Mouse (Mus musculus) hindbrain, embryonic 15.5 days (tissue): Measurements from ENCODE around the gene Usp37. TPM values are rescaled to one million over a fixed set of nuclear protein-coding genes. Genes with fewer than 3 reads are reported as not detected.
A peak's percentile ranks its signal among the peaks of the same experiment; 100 is the strongest.
"Not testable (repeated sequence)": the region's sequence is repeated elsewhere in the genome, so short reads cannot be mapped to it uniquely, and the experiment has no call there.

Experiments
- ATAC-seq: fragments of 200-750 bp; cut with Nextera tagmentation; 2 replicates; pipeline ENCODE4 v1.8.0; 2017; ENCODE audit warnings: low read depth, moderate number of reproducible peaks, moderate TSS enrichment; ENCODE audit not compliant: low FRiP score
- H3K27ac ChIP-seq: fragments of 300-500 bp; sonication (generic); replicated peaks from 2 replicates; pipeline ENCODE4 v1.5.1; 2015; ENCODE audit warnings: mild to moderate bottlenecking, inconsistent platforms
- H3K27me3 ChIP-seq: fragments of 300-500 bp; sonication (generic); 2 replicates; pipeline ENCODE4 v1.6.1; 2015; ENCODE audit warnings: control low read depth, inconsistent platforms
- H3K36me3 ChIP-seq: fragments of 300-500 bp; sonication (generic); 2 replicates; pipeline ENCODE4 v1.6.1; 2015; ENCODE audit warnings: control low read depth, inconsistent platforms
- H3K4me1 ChIP-seq: fragments of 300-500 bp; sonication (generic); replicated peaks from 2 replicates; pipeline ENCODE4 v1.6.1; 2015; ENCODE audit warnings: control low read depth, inconsistent platforms
- H3K4me2 ChIP-seq: fragments of 300-500 bp; sonication (generic); 2 replicates; pipeline ENCODE4 v1.6.1; 2015; ENCODE audit warnings: moderate library complexity, mild to moderate bottlenecking, inconsistent platforms
- H3K4me3 ChIP-seq: fragments of 300-500 bp; sonication (generic); 2 replicates; pipeline ENCODE4 v1.5.1; 2015; ENCODE audit warnings: mild to moderate bottlenecking, inconsistent platforms
- H3K9ac ChIP-seq: fragments of 300-500 bp; sonication (generic); 2 replicates; pipeline ENCODE4 v1.6.1; 2015; ENCODE audit warnings: inconsistent platforms
- H3K9me3 ChIP-seq: fragments of 300-500 bp; sonication (generic); 2 replicates; pipeline ENCODE4 v1.6.1; 2016; ENCODE audit warnings: control low read depth, inconsistent platforms
- WGBS: fragments of 180-500 bp; shearing (Covaris S2); methylation state at CpG from one replicate; pipeline ENCODE4 v1.1.7; 2015; 5-methylcytosine and 5-hydroxymethylcytosine counted together
- polyA plus RNA-seq: library from polyadenylated mRNA; unstranded; fragments of >200 nt; fragmentation: Nextera tagmentation; extraction: Ambion mirVana; gene quantifications from 2 replicates; pipeline ENCODE4 v1.2.1, GENCODE M21; 2015

The Usp37 gene
- polyA plus RNA-seq, 1 experiment from 2014 or later = 25.1 TPM

GRCm38 (mm10) chr1:74408589-74409504 lies 135.2 kb downstream of the Usp37 start, which contains the start of gene Vil1:
Gene Vil1 (plus strand): TSS chr1:74409376.
- no peak within 1 kb of the TSS for H3K4me3 ChIP-seq
- no peak within 1 kb of the TSS for H3K9ac ChIP-seq
- H3K4me2 ChIP-seq = no peak within 1 kb of the TSS
- no peaks in the 10 kb centered on the region for H3K4me1 ChIP-seq
- ATAC-seq = no peak
- WGBS = 60% methylated on average over 11 of the region's 15 CpGs
- no peak within 1 kb of the TSS for H3K27ac ChIP-seq
- no peaks in the 10 kb centered on the region for H3K9me3 ChIP-seq
- H3K36me3 ChIP-seq = no peaks in the 10 kb centered on the region
- H3K27me3 ChIP-seq = no peaks in the 10 kb centered on the region

- no peak overlapping the region for H3K4me2 ChIP-seq
- 93% methylated on average over 4 of the region's 4 CpGs for WGBS
- no peaks in the 10 kb centered on the region for H3K9me3 ChIP-seq
- no peaks in the 10 kb centered on the region for H3K36me3 ChIP-seq
- H3K4me1 ChIP-seq = no peaks in the 10 kb centered on the region
- H3K27me3 ChIP-seq = no peaks in the 10 kb centered on the region
- no peak for ATAC-seq
- H3K9ac ChIP-seq = no peak overlapping the region
- H3K27ac ChIP-seq = no peak overlapping the region
- H3K4me3 ChIP-seq = no peak overlapping the region
These were observed 139.9 kb downstream of the Usp37 start for GRCm38 (mm10) chr1:74404206-74404605.

GRCm38 (mm10) chr1:74401015-74401702 lies 142.9 kb downstream of the Usp37 start:
- Histone ChIP-seq H3K4me1 (peaks cover 18% of the 10 kb centered on the region; the same call in 1 of the 2 replicates), H3K27ac (no peak overlapping the region), H3K4me3 (no peak overlapping the region), H3K4me2 (no peak overlapping the region), H3K27me3 (no peaks in the 10 kb centered on the region), H3K9ac (no peak overlapping the region), H3K9me3 (no peaks in the 10 kb centered on the region), H3K36me3 (no peaks in the 10 kb centered on the region)
- 61% methylated on average over 16 of the region's 16 CpGs for WGBS
- no peak for ATAC-seq

- 81% methylated on average over 3 of the region's 3 CpGs for WGBS
These were observed 143.6 kb downstream of the Usp37 start for GRCm38 (mm10) chr1:74400531-74400930.

GRCm38 (mm10) chr1:74397919-74398451 lies 146.1 kb downstream of the Usp37 start:
- no peaks in the 10 kb centered on the region for H3K27me3 ChIP-seq
- peaks cover 23% of the 10 kb centered on the region for H3K4me1 ChIP-seq
- peak overlapping the region; percentile 48; the same call in 1 of the 2 replicates for H3K9ac ChIP-seq
- no peaks in the 10 kb centered on the region for H3K9me3 ChIP-seq
- peaks cover 4% of the 10 kb centered on the region; the same call in 1 of the 2 replicates for H3K36me3 ChIP-seq
- H3K4me3 ChIP-seq = peak overlapping the region; percentile 55
- WGBS = 6% methylated on average over 11 of the region's 11 CpGs
- ATAC-seq = no peak
- peak overlapping the region; percentile 62 for H3K27ac ChIP-seq
- H3K4me2 ChIP-seq = peak overlapping the region; percentile 96

More at GRCm38 (mm10) chr1:74400531-74400930, 143.6 kb downstream of the Usp37 start:
- Histone ChIP-seq H3K4me2 (no peak overlapping the region), H3K27me3 (no peaks in the 10 kb centered on the region), H3K9me3 (no peaks in the 10 kb centered on the region), H3K27ac (no peak overlapping the region), H3K4me3 (no peak overlapping the region), H3K4me1 (peaks cover 18% of the 10 kb centered on the region; the same call in 1 of the 2 replicates), H3K9ac (no peak overlapping the region), H3K36me3 (no peaks in the 10 kb centered on the region)
- no peak for ATAC-seq

GRCm38 (mm10) chr1:74397268-74397918 lies 146.7 kb downstream of the Usp37 start:
- Histone ChIP-seq H3K27me3 (no peaks in the 10 kb centered on the region), H3K9ac (peak overlapping the region; percentile 48), H3K4me2 (peak overlapping the region; percentile 96), H3K36me3 (peaks cover 4% of the 10 kb centered on the region; the same call in 1 of the 2 replicates), H3K4me1 (peaks cover 28% of the 10 kb centered on the region), H3K4me3 (peak overlapping the region; percentile 55), H3K27ac (peak overlapping the region; percentile 62), H3K9me3 (no peaks in the 10 kb centered on the region)
- WGBS = 0% methylated on average over 37 of the region's 41 CpGs
- ATAC-seq = peak; percentile 87

- Histone ChIP-seq H3K27ac (peak overlapping the region; percentile 62; the same call in 1 of the 2 replicates), H3K4me3 (peak overlapping the region; percentile 55), H3K4me1 (peaks cover 34% of the 10 kb centered on the region), H3K4me2 (peak overlapping the region; percentile 96), H3K9ac (peak overlapping the region; percentile 48; the same call in 1 of the 2 replicates)
- WGBS = 11% methylated on average over 12 of the region's 12 CpGs
- not testable (repeated sequence) for H3K9me3 ChIP-seq, H3K27me3 ChIP-seq, ATAC-seq, H3K36me3 ChIP-seq
These were observed 147.4 kb downstream of the Usp37 start for GRCm38 (mm10) chr1:74396456-74397222.

- H3K4me2 ChIP-seq = no peak overlapping the region
- no peak overlapping the region for H3K4me3 ChIP-seq
- H3K27me3 ChIP-seq = 0 out of 2 replicates have a peak, but pooled peaks cover 4% of the 10 kb centered on the region
- H3K9ac ChIP-seq = no peak overlapping the region
- peaks cover 40% of the 10 kb centered on the region for H3K4me1 ChIP-seq
- ATAC-seq = no peak
- H3K9me3 ChIP-seq = no peaks in the 10 kb centered on the region
- H3K27ac ChIP-seq = no peak overlapping the region
- 87% methylated on average over 12 of the region's 13 CpGs for WGBS
- H3K36me3 ChIP-seq = peaks cover 4% of the 10 kb centered on the region; the same call in 1 of the 2 replicates
These were observed 148.8 kb downstream of the Usp37 start for GRCm38 (mm10) chr1:74395290-74395689.

- Histone ChIP-seq H3K9ac (no peak overlapping the region), H3K27me3 (0 out of 2 replicates have a peak, but pooled peaks cover 4% of the 10 kb centered on the region), H3K4me2 (no peak overlapping the region), H3K4me3 (no peak overlapping the region), H3K9me3 (no peaks in the 10 kb centered on the region), H3K27ac (no peak overlapping the region), H3K4me1 (peaks cover 45% of the 10 kb centered on the region), H3K36me3 (peaks cover 4% of the 10 kb centered on the region; the same call in 1 of the 2 replicates)
- no peak for ATAC-seq
- 90% methylated on average over 15 of the region's 15 CpGs for WGBS
These were observed 149.2 kb downstream of the Usp37 start for GRCm38 (mm10) chr1:74394858-74395257.

GRCm38 (mm10) chr1:74394311-74394710 lies 149.8 kb downstream of the Usp37 start:
- H3K27me3 ChIP-seq = 0 out of 2 replicates have a peak, but pooled peaks cover 4% of the 10 kb centered on the region
- no peak overlapping the region for H3K27ac ChIP-seq
- peaks cover 48% of the 10 kb centered on the region for H3K4me1 ChIP-seq
- 93% methylated on average over 9 of the region's 9 CpGs for WGBS
- peaks cover 4% of the 10 kb centered on the region; the same call in 1 of the 2 replicates for H3K36me3 ChIP-seq
- ATAC-seq = no peak
- no peak overlapping the region for H3K4me3 ChIP-seq
- no peak overlapping the region for H3K4me2 ChIP-seq
- H3K9ac ChIP-seq = no peak overlapping the region
- no peaks in the 10 kb centered on the region for H3K9me3 ChIP-seq
